Mouse (Mus musculus) lung, postnatal 10 days (tissue): ENCODE results near the gene D5Ertd577e.
"Not testable (repeated sequence)": the region's sequence is repeated elsewhere in the genome, so short reads cannot be mapped to it uniquely, and the experiment has no call there.

Experiments used
- DNase-seq: peaks from one replicate; pipeline ENCODE4 v3.0.0; 2021

Gene D5Ertd577e

DNA sequence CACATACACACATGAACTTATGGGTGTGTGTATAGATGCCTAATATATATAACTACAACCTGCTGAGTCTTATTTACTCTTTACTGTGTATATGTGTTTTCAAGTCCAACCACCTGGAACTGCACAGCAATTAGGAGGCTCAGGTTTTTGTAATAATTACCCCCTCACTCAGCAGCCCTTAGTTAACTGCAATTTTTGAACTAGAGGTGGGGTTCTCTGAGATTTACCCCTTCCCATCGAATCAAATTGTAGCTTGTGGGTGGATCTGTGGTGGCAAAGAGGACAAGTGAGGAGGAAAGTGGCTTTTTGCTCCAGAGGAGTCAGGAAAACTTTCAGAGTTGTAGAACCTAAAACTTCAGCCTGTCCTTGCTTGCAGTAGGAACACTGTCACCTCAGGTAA lies at the start of gene D5Ertd577e:
Gene D5Ertd577e (plus strand): TSS at position 301 of the 400 bp plus-strand sequence.
- not testable (repeated sequence) for DNase-seq

DNA sequence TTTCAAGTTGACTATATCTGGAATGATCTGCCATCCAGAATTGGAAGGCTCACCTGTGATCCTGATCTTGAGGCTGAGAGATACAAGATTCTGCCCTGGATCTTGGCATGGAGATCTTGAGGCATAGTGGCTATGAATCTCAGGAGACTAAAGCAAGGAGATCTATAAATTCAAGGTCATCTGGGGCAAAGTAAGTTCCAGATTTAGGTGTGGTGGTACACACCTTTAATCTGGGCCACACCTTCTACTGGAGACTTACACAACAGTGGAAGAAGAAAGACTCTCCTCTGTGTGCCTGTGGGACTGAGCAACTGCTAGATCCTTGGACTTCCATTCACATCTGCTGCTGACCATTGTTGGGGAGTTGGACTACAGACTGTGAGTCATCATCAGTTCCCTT lies 53.9 kb downstream of the D5Ertd577e start, which contains the start of gene Gm3286:
Gene Gm3286 (plus strand): TSS at position 301 of the 400 bp plus-strand sequence.
- DNase-seq: not testable (repeated sequence)
